Mouse (Mus musculus) neural tube, embryonic 12.5 days (tissue): ENCODE data around the gene Kctd17. TPM values are rescaled to one million over a fixed set of nuclear protein-coding genes. Genes with fewer than 3 reads are reported as not detected.

ENCODE experiments used
- ATAC-seq: fragments of 200-750 bp; cut with Nextera tagmentation; 2 replicates; pipeline ENCODE4 v1.8.0; 2017; ENCODE audit warnings: low read depth, mild to moderate bottlenecking, moderate TSS enrichment, moderate library complexity; ENCODE audit not compliant: low FRiP score
- H3K27ac ChIP-seq: fragments of 300-500 bp; sonication (generic); 2 replicates; pipeline ENCODE4 v1.5.1; 2016
- H3K27me3 ChIP-seq: fragments of 300-500 bp; sonication (generic); replicated peaks from 2 replicates; pipeline ENCODE4 v1.6.1; 2016; ENCODE audit warnings: mild to moderate bottlenecking
- H3K36me3 ChIP-seq: fragments of 300-500 bp; sonication (generic); 2 replicates; pipeline ENCODE4 v1.6.1; 2016; ENCODE audit warnings: mild to moderate bottlenecking
- H3K4me1 ChIP-seq: fragments of 300-500 bp; sonication (generic); 2 replicates; pipeline ENCODE4 v1.6.1; 2016
- H3K4me2 ChIP-seq: fragments of 300-500 bp; sonication (generic); replicated peaks from 2 replicates; pipeline ENCODE4 v1.6.1; 2016; ENCODE audit warnings: mild to moderate bottlenecking
- H3K4me3 ChIP-seq: fragments of 300-500 bp; sonication (generic); 2 replicates; pipeline ENCODE4 v1.5.1; 2016
- H3K9ac ChIP-seq: fragments of 300-500 bp; sonication (generic); 2 replicates; pipeline ENCODE4 v1.6.1; 2016; ENCODE audit warnings: mild to moderate bottlenecking
- H3K9me3 ChIP-seq: fragments of 300-500 bp; sonication (generic); 2 replicates; pipeline ENCODE4 v1.6.1; 2016; ENCODE audit warnings: mild to moderate bottlenecking
- whole genome bisulfite sequencing: fragments of 180-500 bp; shearing (Covaris S2); methylation state at CpG from one replicate; pipeline ENCODE4 v1.1.7; 2016; 5-methylcytosine and 5-hydroxymethylcytosine counted together
- polyA plus RNA-seq: library from polyadenylated mRNA; unstranded; fragments of >200 nt; fragmentation: Nextera tagmentation; extraction: Ambion mirVana; gene quantifications from 2 replicates; pipeline ENCODE4 v1.2.1, GENCODE M21; 2016

The Kctd17 gene
- polyA plus RNA-seq, 1 experiment from 2014 or later: 91.9 TPM

- no peaks in the 10 kb centered on the region for H3K27me3 ChIP-seq
- H3K36me3 ChIP-seq: no peaks in the 10 kb centered on the region
- H3K4me2 ChIP-seq: 0 out of 2 replicates have a peak overlapping the region, but pooled peaks have one; percentile 33
- no peaks in the 10 kb centered on the region for H3K9me3 ChIP-seq
- no peak overlapping the region for H3K9ac ChIP-seq
- H3K4me1 ChIP-seq: no peaks in the 10 kb centered on the region
- ATAC-seq: no peak
- 20% methylated on average over 16 of the region's 16 CpGs for WGBS
- H3K27ac ChIP-seq: no peak overlapping the region
- no peak overlapping the region for H3K4me3 ChIP-seq
These were observed 6.1 kb upstream of the Kctd17 start for GRCm38 (mm10) chr15:78422046-78422956.

GRCm38 (mm10) chr15:78424507-78424906 is 3.9 kb upstream of the Kctd17 start:
- Histone ChIP-seq H3K4me1 (peaks cover 10% of the 10 kb centered on the region), H3K27me3 (no peaks in the 10 kb centered on the region), H3K36me3 (no peaks in the 10 kb centered on the region), H3K9me3 (no peaks in the 10 kb centered on the region), H3K4me2 (no peak overlapping the region), H3K27ac (no peak overlapping the region), H3K9ac (no peak overlapping the region), H3K4me3 (no peak overlapping the region)
- WGBS: 26% methylated on average over 11 of the region's 11 CpGs
- ATAC-seq: no peak

- no peaks in the 10 kb centered on the region for H3K27me3 ChIP-seq
- WGBS: 74% methylated on average over 4 of the region's 4 CpGs
- H3K4me2 ChIP-seq: no peak overlapping the region
- ATAC-seq: no peak
- H3K9me3 ChIP-seq: no peaks in the 10 kb centered on the region
- H3K9ac ChIP-seq: no peak overlapping the region
- H3K4me3 ChIP-seq: no peak overlapping the region
- H3K4me1 ChIP-seq: peaks cover 17% of the 10 kb centered on the region
- 0 out of 2 replicates have a peak, but pooled peaks cover 1% of the 10 kb centered on the region for H3K36me3 ChIP-seq
- no peak overlapping the region for H3K27ac ChIP-seq
These were observed 3.1 kb upstream of the Kctd17 start for GRCm38 (mm10) chr15:78425230-78425629.

GRCm38 (mm10) chr15:78429139-78429459 is 735 bp downstream of the Kctd17 start:
- ATAC-seq: no peak
- peak overlapping the region; percentile 76 for H3K4me2 ChIP-seq
- H3K36me3 ChIP-seq: peaks cover 36% of the 10 kb centered on the region
- 0% methylated on average over 3 of the region's 3 CpGs for WGBS
- peaks cover 24% of the 10 kb centered on the region for H3K4me1 ChIP-seq
- H3K9ac ChIP-seq: peak overlapping the region; percentile 84
- H3K27me3 ChIP-seq: no peaks in the 10 kb centered on the region
- peak overlapping the region; percentile 53; the same call in 1 of the 2 replicates for H3K27ac ChIP-seq
- H3K4me3 ChIP-seq: peak overlapping the region; percentile 84
- H3K9me3 ChIP-seq: no peaks in the 10 kb centered on the region

GRCm38 (mm10) chr15:78429871-78430622 is 1.7 kb downstream of the Kctd17 start:
- no peaks in the 10 kb centered on the region for H3K27me3 ChIP-seq
- WGBS: 81% methylated on average over 13 of the region's 13 CpGs
- H3K36me3 ChIP-seq: peaks cover 41% of the 10 kb centered on the region
- ATAC-seq: no peak
- peak overlapping the region; percentile 76 for H3K4me2 ChIP-seq
- no peaks in the 10 kb centered on the region for H3K9me3 ChIP-seq
- peak overlapping the region; percentile 84; the same call in 1 of the 2 replicates for H3K9ac ChIP-seq
- no peak overlapping the region for H3K27ac ChIP-seq
- 0 out of 2 replicates have a peak overlapping the region, but pooled peaks have one; percentile 84 for H3K4me3 ChIP-seq
- H3K4me1 ChIP-seq: peaks cover 33% of the 10 kb centered on the region

- ATAC-seq: no peak
- H3K4me2 ChIP-seq: no peak overlapping the region
- 89% methylated on average over 10 of the region's 10 CpGs for WGBS
These were observed 2.5 kb downstream of the Kctd17 start for GRCm38 (mm10) chr15:78430874-78431273.

GRCm38 (mm10) chr15:78431541-78432121 is 3.3 kb downstream of the Kctd17 start:
- peaks cover 49% of the 10 kb centered on the region for H3K4me1 ChIP-seq
- no peak overlapping the region for H3K4me2 ChIP-seq
- ATAC-seq: no peak
- no peak overlapping the region for H3K4me3 ChIP-seq
- no peaks in the 10 kb centered on the region for H3K27me3 ChIP-seq
- WGBS: 83% methylated on average over 7 of the region's 7 CpGs
- H3K27ac ChIP-seq: no peak overlapping the region
- H3K9ac ChIP-seq: no peak overlapping the region
- H3K36me3 ChIP-seq: peaks cover 48% of the 10 kb centered on the region
- H3K9me3 ChIP-seq: no peaks in the 10 kb centered on the region

More at GRCm38 (mm10) chr15:78430874-78431273, 2.5 kb downstream of the Kctd17 start:
- Histone ChIP-seq H3K27me3 (no peaks in the 10 kb centered on the region), H3K9me3 (no peaks in the 10 kb centered on the region), H3K4me1 (peaks cover 41% of the 10 kb centered on the region), H3K27ac (no peak overlapping the region), H3K9ac (no peak overlapping the region), H3K4me3 (no peak overlapping the region), H3K36me3 (peaks cover 48% of the 10 kb centered on the region)

GRCm38 (mm10) chr15:78434896-78435520 is 6.6 kb downstream of the Kctd17 start:
- H3K36me3 ChIP-seq: peaks cover 48% of the 10 kb centered on the region
- peaks cover 49% of the 10 kb centered on the region for H3K4me1 ChIP-seq
- no peak overlapping the region for H3K4me3 ChIP-seq
- no peak overlapping the region for H3K4me2 ChIP-seq
- 0 out of 2 replicates have a peak, but pooled peaks cover 6% of the 10 kb centered on the region for H3K27me3 ChIP-seq
- H3K9ac ChIP-seq: no peak overlapping the region
- H3K27ac ChIP-seq: no peak overlapping the region
- WGBS: 21% methylated on average over 6 of the region's 6 CpGs
- no peaks in the 10 kb centered on the region for H3K9me3 ChIP-seq
- ATAC-seq: no peak; the same call in 1 of the 2 replicates

GRCm38 (mm10) chr15:78435681-78436080 is 7.3 kb downstream of the Kctd17 start:
- Histone ChIP-seq H3K4me1 (peaks cover 44% of the 10 kb centered on the region), H3K36me3 (peaks cover 44% of the 10 kb centered on the region)
- 80% methylated on average over 11 of the region's 11 CpGs for whole genome bisulfite sequencing

GRCm38 (mm10) chr15:78436380-78437192 is 8.2 kb downstream of the Kctd17 start:
- peak; percentile 58 for ATAC-seq
- Histone ChIP-seq H3K27me3 (0 out of 2 replicates have a peak, but pooled peaks cover 6% of the 10 kb centered on the region), H3K9me3 (no peaks in the 10 kb centered on the region), H3K4me3 (peak overlapping the region; percentile 11; the same call in 1 of the 2 replicates), H3K9ac (peak overlapping the region; percentile 53), H3K27ac (peak overlapping the region; percentile 42; the same call in 1 of the 2 replicates), H3K4me1 (peaks cover 47% of the 10 kb centered on the region), H3K36me3 (peaks cover 35% of the 10 kb centered on the region), H3K4me2 (peak overlapping the region; percentile 61)
- WGBS: 6% methylated on average over 32 of the region's 32 CpGs

More at GRCm38 (mm10) chr15:78435681-78436080, 7.3 kb downstream of the Kctd17 start:
- no peak overlapping the region for H3K9ac ChIP-seq
- no peak overlapping the region for H3K4me2 ChIP-seq
- no peaks in the 10 kb centered on the region for H3K9me3 ChIP-seq
- H3K4me3 ChIP-seq: no peak overlapping the region
- no peak overlapping the region for H3K27ac ChIP-seq
- 0 out of 2 replicates have a peak, but pooled peaks cover 6% of the 10 kb centered on the region for H3K27me3 ChIP-seq
- no peak for ATAC-seq
